Mouse (Mus musculus) kidney, adult 11 months (tissue): ENCODE data around the gene Cyp1a2.

Source experiments
- DNase-seq: peaks from one replicate; pipeline ENCODE4 v3.0.0; 2022

Gene Cyp1a2

DNA sequence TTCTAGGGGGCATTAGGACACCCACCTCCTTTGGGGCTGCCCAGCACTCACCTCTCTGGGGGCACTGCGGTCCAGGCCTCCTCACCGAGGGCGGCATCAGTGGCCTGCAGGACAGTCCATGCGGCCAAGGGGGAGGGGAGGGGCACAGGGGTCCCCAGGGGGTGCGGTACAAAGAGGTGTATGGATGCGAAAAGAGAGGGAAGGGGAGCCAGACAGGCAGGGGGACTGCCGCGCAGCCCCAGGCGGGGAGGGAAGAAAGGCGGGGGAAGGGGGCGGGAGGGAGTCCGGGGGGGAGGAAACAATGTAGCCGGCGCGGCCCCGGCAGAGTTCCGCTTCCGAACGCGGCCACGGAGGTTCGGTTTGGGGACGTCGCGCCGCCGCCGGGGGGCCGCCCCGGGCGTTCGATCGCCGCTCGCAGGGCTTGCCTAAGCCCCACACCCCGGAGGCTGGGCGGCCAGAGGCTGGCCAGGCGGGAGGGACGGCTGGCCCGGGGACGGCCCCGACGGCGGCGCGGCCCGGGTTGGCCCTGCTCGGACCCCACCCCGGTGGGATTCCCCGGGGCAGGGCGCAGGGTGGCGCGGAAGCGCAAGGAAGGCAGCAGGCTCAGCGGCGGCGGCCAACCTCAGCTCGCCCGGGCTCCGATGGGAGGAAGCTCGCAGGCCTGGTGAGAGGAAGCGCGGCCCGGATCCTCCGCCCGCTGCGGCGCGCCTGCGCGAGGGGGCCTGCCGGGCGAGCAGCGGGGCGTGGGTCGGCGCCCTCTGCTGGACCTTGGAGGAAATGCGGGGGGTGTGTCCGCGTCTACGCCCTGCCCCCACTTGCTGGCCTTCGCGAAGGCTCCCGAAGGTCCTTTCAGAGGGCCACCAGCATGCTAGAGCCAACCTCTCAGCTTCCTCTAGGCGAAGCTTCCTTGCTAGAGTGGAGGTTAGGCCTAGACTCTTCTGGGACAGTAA is 38.3 kb downstream of the Cyp1a2 start:
- DNase-seq = peak; percentile 91

DNA sequence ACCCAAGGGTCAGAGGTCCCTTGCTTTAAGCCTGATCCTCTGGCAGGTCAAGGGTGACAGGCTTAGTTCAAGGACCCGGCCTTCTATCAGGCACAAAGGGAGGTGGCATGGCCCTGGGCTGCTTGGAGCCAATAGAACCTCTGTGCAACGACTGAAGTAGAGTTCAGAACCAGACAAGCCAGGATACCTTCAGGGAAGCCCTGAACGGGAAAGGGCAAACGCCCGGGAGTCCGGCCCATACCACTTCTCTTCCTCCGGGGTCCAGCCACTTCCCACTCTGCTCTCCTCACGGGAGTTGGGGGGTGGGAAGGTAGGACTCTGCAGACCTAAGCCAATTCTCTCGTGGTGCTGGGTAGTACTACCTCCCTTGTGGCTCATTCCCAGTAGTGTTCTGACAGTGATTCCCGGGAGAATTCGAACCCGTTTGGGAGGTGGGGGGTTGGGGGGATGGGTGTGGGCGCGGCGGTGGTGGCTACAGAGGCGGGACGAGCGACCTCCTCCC is 39.0 kb downstream of the Cyp1a2 start:
- no peak for DNase-seq

DNA sequence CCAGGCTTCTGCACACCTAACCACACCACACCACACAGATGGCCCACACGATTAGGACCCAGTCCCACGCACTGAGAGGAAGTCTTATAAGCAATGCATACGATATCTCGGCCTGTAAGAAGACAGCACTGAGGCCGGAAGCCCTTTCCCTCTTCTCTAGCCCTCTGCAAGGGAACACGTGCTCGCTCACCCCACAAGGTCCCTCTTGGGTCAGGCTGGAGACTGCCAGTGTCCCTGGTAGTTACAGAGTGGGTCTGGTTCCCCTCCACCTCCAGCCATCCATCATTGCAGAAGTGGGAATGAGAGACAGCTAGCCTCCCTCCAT is 39.7 kb downstream of the Cyp1a2 start:
- no peak for DNase-seq

DNA sequence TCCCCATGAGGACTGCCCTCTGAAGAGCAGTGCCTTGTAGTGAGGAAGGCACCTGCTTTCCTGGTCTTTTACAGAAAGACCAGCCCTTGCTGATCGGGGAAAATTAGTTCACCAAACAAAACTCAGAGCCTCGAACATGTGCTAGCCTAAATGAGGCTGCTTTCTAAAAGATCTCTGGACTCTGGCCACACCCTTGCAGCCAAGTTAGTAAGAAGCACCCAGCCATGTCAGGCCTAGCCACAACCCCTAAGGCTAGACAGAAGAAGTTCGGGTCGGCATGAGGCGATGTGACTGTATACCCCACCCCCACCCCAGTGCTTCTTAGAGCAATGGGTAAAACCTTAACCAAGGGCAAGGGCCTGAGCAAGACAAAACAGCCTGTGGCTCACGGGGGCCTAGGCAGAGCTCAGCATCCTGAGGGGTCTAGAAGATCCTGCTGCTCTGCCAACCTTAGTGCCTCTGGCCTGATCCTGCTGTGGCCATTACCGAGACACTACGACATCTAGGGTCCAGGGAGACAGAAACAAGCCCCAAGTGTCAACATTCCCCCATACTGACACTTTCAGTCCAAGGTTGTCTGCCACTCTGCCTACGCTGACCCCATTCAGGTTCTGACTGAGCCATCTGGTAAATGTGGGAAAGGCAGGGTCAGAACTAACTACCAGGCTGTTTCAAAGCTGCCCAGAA is 40.2 kb downstream of the Cyp1a2 start:
- DNase-seq = peak; percentile 55

DNA sequence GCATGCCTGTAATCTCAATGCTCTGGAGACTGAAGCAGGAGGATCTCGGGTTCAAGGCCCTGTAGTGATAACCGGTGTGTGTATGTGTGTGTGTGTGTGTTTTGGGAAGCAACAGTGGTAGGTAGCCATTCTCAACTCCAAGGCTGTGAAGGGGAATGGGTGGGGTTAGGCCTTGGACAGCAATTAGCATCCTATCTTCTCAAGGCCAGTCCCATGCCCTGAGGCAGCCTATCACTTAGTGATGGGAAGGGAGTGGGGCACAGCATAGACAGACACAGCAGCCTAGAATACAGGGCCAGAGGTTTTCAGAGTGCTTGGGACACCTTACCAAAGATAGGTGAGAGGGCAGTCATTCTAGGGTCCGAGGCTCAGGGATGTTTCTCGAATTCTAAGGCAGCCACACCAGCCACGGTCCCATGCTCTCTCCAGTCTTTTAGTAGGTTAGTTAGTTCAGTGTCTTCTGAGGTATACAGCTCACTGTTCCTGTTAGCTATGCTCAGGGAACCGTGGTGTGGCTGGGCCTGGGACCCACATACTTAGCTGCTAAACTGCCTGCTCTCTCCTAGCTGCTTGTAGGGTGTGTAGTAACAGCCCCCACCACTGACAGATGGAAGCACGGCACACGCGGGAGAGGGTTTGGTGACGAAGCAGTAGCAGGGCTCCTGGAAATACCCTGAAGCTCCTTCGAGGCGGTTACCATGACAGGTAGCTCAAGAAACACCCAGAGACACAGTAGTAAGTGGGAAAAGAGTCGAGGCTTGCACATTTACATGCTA is 41.5 kb downstream of the Cyp1a2 start:
- DNase-seq = no peak

DNA sequence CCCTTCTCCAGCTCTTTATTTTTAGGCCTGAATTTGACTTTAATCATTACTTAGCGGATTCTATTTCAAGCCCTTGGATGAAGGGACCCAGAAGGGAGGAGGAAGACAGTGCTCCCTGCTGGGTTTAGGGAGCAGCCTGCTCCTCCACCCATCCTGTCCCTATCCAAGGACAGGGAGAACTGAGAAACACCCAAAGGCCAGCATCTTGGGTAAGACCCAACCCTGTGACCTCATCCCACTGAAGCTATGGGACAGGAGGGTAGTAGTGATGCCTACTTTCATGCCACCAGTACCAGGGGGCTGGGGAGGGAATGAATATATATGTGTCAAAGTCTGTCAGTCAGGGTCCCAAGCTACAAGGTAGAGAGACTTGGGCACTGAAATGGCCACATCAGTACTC is 42.5 kb downstream of the Cyp1a2 start:
- no peak for DNase-seq

DNA sequence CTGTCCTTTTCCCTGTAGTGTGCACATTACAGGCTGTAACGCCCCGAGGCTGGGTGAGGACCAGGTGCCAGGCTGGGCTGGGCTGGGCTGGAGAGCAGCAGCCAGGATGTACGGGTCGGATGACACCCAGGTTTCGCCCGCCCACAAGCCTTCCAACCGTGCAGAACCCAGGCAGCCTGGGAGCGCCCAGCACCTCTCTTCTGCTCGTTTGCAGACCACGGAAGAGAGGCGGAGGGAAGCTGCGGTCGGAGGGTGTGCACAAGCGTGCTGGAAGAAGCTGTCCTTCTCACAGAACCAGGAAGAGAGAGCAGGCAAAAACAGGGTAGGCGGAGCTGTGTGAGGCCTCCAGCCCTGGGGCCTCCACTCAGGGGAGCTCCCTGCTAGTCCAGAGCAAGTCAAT is 43.1 kb downstream of the Cyp1a2 start:
- DNase-seq = peak; percentile 47

DNA sequence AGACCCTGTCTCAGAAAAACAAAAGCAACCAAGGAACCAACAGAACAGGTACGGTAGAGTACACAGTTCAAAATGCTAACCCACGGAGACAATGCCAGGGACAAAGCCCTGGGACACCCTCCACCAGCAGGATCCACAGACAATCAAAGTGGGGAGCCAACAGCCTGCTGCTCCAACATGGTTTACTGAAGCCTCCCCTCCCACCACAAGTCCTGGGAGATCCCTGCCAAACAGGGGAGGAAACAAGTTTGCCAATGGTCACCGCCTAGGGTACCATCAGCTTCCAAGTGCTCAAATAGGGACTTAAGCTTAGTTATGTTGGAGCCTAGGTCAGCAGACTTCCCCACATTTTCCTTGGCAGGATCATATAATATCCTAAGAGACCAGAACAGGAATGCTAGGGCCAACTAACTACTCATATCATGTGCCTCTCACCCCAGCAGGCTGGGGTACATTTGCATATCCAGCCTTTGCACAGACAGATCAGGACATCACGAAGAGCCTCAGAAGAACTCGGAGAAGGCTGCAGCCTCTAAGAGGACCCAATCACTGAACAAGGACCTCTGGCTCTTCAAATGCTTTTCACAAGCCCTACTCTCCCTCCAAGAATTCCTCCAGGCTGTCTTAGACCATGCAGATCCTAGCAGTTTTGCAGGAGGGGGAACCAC is 43.7 kb downstream of the Cyp1a2 start:
- DNase-seq = no peak

DNA sequence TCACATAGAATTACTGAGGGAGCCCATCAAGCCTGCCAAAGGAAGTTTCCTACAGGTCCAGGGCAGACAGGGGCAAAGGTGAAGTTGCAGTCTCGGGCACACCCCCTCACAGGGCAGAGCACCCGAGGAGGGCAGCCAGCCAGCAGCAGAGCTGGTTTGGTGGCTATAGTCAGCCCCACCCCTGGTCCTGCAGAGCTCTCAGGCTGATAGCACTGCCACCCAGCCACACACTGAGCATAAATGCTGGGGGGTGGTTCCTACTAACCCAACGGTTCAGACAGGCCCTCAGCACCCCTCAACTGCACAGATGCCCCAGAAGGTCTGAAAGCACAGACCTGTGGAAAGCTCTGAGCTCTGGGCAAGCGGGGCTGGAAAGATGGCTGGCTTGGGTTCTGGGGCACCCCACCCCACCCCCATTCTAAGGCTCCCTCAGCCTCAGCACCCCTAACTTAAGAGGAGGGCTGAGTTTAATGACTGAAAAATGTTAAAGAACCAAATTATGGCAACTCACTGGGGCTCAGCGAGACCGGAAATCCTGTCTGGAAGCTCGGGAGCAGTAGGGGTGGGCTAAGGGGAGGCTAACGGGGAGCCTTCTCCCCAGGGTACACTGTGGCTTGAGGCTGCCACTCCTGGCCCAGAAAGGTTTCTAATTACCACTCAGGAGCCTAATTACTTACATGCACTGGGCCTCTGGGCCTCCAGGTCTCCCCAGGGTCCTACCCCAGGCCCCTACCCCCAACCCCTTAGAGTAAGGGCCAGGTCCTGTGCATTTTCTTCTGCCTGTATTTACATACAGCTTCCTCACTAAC is 44.6 kb downstream of the Cyp1a2 start:
- peak; percentile 90 for DNase-seq

DNA sequence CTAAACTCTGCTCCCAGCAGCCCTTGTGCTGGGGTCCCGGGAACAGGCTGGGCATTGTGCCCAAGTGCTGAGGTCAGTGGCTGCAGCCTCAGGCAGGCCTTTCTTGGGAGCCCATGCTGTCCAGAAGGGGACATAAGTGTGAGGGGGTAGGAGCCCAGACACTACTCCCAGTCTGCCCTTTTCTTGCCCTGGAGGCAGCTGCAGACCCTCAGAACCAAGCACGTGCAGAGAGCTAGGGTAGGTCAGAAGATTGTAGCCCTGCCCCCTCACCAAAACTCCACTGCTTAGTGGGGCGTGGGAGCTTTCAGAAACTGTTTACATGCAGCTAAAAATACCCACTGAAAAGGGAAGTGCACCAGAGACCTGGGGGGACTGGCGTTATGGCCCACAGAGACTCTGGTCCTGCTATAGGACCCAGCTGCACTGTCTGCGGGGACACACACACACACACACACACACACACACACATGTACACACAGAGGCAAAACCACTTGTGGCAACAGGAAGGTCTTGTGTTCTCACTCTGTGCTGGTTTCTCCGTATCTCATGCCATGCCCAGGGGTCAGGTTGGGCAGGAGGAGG is 45.7 kb downstream of the Cyp1a2 start:
- DNase-seq = peak; percentile 75

DNA sequence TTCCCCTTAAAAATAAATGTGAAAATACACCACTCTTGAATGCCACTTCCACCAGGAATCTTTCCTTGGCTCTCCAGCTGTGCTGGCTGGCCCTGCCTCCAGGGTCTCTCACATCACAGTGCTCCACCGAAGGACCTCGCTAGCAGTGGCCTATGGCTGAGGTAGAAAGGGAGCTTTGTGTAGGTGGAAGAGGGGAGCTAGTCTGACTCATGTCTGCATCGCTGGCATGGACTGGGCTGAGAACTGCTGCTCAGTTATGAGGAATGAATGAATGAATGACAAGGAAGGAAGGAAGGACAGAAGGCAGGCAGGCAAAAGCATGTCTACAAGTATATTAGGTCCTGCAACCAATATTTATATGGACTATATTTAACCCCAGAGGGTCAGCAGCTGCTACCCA is 46.2 kb downstream of the Cyp1a2 start:
- no peak for DNase-seq

DNA sequence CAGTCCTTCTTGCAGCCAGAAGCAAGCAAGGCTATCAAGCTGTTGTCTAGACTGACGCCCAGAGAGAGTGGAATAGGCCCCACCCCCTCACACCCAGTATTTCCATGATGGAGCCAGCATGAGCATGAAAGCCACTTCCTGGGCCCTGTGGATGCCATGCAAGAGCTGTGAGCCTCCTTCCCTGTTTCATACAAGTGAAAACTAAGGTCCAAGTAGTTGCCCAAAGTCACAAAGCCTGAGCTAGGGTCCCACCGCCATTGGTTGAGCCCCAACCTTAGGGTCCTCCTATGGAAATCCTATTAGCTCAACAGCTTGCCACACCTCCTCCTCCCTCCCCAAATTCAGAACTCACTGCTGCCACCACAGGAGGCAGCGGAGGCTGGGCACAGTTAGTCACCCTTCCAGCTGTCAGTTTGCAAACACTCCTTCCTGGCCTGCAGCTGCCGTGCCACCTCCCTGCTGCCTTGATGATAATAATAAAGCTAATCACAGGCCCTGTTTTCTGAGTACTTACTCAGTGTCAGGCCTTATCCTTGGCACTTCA is 50.0 kb downstream of the Cyp1a2 start:
- no peak for DNase-seq

DNA sequence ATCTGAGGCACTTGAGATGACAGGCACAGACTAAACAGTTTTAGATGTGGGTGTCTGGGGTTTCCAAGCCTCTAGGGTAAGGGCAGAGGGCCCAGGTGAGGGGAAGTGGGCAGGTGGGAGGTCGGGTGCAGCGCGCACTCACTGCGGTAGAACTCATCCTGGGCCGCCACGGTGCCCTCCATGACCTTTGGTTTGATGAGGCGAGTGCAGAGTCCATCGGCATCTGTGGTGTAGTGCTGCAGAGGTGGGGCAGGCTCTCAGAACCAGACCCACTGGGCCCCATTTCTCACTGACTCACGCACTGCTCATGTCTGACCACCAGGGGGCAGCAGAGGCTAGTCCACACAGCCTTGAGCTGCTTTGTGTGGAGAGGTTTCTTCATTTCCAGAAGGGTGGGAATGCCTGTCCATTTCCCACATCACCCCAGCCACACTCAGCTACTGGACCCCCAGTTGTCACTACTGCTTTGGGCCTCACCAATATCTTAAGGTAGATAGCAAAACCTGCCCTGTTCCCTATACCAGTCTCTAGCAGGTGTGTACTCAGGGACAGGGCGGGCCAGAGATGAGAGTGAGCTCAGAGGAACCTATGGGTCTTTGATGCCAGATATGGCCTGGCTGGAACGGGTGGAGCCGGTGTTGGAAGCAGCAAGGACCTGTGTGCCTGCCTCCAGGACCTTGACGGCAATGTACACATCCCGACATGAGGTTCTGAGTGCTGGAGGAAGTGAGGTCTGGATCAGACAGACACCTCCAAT is 54.2 kb downstream of the Cyp1a2 start:
- DNase-seq = peak; percentile 59

DNA sequence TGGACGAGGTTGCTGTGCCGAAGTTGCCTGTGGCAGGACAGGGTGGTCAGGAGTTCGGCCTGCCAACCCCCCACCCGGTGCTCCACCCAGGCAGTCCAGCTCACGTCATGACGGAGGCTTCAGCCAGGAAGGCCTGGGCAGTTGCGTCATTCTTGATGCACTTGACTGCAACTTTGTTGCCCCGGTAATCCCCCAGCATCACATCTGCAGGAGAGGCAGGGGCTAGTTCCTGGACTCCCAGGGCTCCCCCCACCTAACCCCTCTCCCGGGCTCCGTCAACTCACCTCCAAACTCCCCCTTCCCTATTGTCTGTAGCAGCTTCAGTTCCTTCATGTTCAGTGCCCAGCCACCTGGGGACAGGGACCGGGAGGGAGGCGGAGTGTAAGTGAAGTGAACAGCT is 54.8 kb downstream of the Cyp1a2 start:
- DNase-seq = no peak

DNA sequence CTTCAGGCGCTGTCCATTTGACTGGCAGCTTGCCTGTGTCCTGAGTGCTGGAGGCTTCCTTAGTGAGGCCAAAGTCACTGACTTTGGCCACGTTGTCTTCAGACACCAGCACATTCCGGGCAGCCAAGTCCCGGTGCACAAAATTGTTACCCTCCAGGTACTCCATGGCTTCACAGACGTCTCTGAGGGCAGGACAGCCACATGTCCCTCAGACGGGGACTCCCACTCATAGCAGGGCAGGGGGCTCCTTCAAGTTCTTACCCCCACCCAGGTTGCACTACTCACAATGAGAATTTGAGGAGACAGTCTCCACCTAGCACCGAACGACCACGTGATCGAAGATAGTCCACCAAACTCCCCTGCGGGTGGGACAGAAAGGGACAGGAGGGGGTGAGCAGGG is 55.6 kb downstream of the Cyp1a2 start:
- DNase-seq = no peak

DNA sequence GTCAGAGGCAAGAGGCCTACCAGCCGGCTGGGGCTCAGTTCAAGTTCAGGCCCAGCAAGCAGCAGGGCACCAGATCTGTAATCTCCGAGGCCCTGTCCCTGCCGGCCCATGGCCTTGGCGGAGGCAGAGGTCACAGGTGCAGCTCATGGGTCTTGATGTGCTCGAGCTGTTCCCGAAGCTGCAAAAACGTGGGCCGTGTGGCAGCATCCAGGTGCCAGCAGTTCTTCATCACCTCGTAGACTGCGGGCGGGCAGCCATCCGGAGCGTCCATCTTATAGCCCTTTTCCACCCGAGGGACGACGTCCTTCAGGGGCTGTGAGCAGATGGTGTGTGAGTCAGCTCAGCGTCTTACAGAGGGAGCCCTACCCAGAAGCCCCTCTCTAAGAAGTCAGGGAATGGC is 56.3 kb downstream of the Cyp1a2 start:
- DNase-seq = no peak
